Mouse (Mus musculus): Measurements from ENCODE around the gene R3hdm4. TPM values are rescaled to one million over a fixed set of nuclear protein-coding genes. Genes with fewer than 3 reads are reported as not detected.

R3hdm4 gene
- total RNA-seq, 4 experiments from 2014 or later: 340 to 392 (median 347) TPM

GRCm38 (mm10) chr10:79925785-79926490 is 4.9 kb upstream of the R3hdm4 start:
- DNase-seq (ENCODE audit: low spot score in 2 of 2): no peak

DNA sequence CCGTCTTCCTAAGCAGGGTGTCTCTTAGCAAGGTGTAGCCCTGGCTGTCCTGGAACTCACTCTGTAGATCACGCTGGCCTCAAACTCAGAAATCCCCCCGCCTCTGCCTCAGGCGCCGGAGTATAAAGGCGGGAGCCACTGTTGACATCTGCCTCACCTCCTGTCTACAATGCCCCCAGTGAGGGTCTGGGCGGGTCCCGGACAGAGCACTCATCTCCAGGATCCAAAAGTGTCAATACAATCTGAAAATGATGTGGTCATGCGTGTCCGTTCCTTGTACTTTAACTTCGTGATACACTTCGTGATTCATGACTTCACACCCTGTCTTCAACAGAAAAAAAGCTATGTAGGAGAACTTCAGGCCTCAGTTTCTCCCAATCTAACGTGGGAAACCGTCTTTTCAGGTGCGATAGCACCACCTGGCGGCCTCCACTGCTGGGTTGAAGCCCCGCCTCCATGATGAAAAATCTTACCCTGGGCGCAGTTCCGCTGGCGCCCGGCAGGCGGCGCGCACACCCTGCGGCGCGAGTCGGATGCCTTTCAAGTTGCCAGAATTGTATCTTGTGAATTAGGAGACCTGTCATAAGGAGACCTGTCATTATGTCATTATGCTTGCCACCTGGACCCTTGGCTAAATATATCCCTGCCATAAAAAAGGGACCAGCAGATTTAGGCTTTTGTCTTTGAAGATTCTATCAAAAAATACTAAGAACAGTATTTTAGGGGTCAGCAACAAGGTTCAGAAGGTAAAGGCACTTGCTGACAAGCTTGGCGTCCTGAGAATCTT is 4.2 kb upstream of the R3hdm4 start:
- peak; percentile 88 to 98 for DNase-seq (ENCODE audit: low spot score in 2 of 2)

- DNase-seq (ENCODE audit: low spot score in 2 of 2): no peak
Measured at GRCm38 (mm10) chr10:79921572-79921971, 564 bp upstream of the R3hdm4 start.

DNA sequence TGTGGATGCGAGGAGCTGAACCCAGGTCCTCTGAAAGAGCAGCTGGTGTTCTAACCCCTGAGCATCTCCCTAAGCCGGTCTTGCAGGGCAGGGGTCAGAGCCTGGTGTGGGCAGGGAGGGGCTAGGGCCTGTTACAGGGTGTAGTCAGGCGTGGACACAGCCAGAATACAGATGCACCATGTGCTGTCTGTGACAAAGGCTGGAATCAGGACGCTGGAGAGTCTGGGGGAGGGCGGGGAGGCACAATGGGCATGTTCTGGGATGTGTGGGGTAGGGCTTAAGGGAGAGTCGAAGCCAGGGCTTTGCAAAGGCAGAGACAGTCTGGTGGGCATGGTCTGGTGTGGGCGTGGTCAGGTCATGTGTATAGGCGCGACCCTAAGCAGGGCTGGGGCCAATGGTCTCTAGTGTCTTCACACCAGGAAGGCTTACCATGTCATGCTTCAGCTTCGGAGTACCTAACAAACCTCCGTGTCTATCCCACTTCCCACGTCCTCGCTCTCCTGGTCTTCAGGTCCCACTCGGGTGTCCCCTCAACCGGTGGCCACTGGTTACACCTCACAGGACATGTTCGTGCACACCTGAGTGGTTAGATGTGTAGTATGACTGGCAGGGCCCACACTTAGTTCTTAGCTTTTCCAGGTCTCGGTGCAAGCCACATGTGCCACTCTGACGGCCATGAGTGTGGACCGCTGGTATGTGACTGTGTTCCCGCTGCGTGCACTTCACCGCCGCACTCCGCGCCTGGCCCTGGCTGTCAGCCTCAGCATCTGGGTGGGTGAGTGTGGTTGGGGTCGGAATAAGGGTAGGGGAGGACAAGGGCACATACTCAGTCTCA is 735 bp downstream of the R3hdm4 start:
- no peak for DNase-seq (ENCODE audit: low spot score in 2 of 2)

DNA sequence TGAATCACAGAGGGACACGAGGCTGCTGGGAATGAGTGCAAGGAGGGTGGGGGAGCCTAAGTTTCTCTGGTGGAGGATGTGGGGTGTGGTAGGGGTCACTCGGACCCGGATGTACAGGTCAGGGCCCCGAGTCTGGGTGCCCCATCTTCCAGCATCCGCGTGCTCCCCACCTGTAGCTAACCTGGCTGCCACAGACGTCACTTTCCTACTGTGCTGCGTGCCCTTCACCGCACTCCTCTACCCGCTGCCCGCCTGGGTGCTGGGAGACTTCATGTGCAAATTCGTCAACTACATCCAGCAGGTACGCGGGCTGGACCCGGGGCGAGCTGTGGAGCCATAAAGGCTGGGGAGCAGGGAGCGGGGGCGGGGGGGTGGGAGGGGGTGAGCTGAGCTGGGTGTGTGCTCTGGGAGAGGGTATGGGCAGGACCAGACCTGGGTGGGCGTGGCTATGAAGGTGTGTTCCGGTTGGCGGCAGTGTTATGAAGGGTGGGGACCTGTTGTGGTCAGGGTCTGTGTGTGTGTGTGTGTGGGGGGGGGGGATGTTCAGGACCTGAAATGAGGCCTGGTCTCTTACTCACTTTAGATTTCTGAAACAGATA is 1.7 kb downstream of the R3hdm4 start:
- no peak for DNase-seq (ENCODE audit: low spot score in 2 of 2)

DNA sequence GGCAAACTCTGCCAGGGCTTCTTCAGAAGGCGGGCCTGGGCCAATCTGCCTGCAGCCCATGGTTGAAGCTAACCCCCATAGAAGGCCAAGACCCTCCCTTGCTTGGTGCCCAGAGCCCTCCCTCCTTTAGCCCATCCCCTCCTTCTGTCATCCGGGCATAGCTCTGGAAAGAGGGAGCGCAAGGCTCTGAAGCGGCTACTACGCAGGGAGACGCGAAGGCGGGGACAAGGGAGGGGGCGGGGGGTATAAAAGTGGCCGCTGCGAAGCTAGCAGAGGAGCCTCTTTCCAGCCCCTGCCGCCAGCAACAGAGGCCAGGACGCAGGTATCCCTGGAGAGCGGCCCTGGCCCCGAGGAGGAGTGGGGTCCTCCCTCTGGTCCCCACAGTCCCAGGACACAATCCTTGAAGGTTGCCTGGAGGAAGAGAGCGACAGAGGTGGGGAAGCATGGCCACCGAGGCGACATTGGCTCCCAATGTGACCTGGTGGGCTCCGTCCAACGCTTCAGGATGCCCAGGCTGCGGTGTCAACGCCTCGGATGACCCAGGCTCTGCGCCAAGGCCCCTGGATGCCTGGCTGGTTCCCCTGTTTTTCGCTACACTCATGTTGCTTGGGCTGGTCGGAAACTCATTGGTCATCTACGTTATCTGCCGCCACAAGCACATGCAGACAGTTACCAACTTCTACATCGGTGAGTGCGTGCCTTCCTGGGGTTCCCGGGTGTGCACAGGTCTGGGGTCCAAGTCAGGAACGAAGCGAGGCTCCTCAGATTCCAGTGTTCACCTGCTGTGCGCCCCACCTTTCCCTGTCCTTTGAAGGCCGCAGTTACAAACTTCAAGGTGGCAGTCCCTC is 2.6 kb downstream of the R3hdm4 start:
- DNase-seq (ENCODE audit: low spot score in 2 of 2): no peak

DNA sequence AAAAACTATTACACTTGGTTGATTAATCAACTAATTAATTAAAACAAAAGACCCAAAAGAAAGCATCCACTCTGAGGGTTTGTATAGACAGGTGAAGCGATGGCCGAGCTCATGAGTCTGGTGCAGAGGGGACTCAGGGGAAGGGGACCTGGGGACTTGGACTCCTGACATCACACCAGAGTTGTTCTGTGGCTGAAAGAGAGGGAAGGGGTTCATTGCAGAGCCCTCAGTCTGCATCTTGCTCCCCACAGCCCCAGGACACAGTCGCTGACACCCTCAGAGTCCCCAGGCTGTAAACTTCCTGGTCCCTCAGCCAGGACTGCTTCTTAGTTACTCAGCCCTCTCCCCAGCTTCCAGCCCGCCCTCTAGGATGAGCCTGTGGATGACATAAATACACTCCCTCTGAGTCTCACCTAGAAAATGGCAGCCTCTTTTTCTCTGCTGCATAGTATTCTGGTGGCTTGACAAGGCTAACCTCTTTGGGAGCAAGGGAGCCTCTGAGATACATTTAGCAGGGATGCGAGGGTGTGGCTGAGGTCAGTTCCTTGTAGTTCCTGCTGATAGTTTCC is 3.4 kb downstream of the R3hdm4 start:
- DNase-seq (ENCODE audit: low spot score in 2 of 2): no peak

GRCm38 (mm10) chr10:79916808-79917531 is 4.0 kb downstream of the R3hdm4 start, which contains the start of gene Kiss1r:
Kiss1r (plus strand) TSS chr10:79916971.
- peak; percentile 60 to 77 for DNase-seq (ENCODE audit: low spot score in 2 of 2)

GRCm38 (mm10) chr10:79916081-79916480 is 4.9 kb downstream of the R3hdm4 start:
- DNase-seq (ENCODE audit: low spot score in 2 of 2): no peak

GRCm38 (mm10) chr10:79914948-79915596 is 5.9 kb downstream of the R3hdm4 start:
- no peak for DNase-seq (ENCODE audit: low spot score in 2 of 2)

DNA sequence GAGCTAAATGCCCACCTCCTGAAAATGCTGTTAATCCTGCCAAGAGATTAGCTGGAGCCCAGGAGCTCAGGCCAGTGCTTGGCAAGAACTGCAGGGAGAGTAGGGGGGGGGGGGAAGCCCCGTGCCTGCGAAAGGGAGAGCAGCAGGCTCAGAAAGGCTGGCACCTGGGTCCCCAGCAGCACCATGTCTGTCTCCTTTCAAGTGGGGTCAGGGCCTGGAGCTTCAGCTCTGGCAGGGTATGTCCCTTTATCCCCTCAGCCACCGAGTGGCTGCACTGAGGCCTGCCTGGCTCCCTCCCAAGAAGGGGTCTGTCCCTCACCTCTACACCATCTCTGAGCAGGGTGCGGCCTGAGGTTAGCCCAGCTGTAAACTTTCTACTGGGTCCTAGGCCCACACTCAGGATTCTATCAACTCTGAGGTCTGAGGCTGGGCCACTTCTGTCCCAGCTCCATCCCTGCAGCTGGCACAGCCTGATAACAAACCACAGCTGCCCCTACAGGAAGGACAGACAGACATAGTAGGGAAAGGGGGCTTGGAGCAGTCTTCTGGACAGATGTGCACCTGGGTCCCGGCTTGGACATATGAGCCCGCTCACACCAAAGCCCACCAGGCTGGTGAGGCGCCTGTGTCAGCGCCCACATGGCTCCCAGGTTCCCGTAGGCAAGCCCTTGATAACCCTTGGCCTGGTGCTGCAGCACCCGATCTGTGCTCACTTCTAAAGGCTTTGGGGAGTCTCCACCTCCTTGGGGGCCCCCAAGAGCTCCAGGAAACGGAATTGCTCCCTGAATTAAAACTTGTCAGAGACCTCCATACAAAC is 6.7 kb downstream of the R3hdm4 start:
- DNase-seq (ENCODE audit: low spot score in 2 of 2): no peak

- no peak for DNase-seq (ENCODE audit: low spot score in 2 of 2)
Measured at GRCm38 (mm10) chr10:79912412-79912811, 8.6 kb downstream of the R3hdm4 start.

- no peak for DNase-seq (ENCODE audit: low spot score in 2 of 2)
Measured at GRCm38 (mm10) chr10:79910556-79910955, 10.5 kb downstream of the R3hdm4 start, which contains the start of gene Gm26602. Gm26602 (plus strand) TSS chr10:79910856.

- peak; percentile 69 for DNase-seq (ENCODE audit: low spot score in 2 of 2)
Measured at GRCm38 (mm10) chr10:79909092-79909922, 11.7 kb downstream of the R3hdm4 start.

GRCm38 (mm10) chr10:79908167-79909091 is 12.6 kb downstream of the R3hdm4 start, which contains the start of gene Med16:
Med16 (minus strand) TSS chr10:79908923.
- peak; percentile 94 for DNase-seq (ENCODE audit: low spot score in 2 of 2)

DNA sequence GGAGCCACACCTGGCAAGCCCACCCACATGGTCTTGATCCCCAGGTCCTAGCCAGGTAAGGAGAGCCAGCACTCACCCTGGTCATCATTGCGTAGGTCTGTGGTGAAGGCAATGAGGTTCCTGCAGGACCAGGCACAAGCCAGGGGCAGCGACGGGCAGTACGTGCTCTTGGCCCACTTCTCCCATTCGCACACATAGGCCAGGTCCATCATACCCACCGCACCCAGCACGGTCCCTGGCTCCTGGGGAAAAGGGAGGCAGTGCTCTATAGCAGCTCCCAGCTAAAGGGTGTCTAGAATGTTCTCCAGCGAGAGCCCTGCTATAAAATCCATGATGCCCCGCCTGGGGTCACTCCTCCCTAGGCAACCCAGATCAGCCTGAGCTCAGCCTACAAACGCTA is 13.6 kb downstream of the R3hdm4 start:
- DNase-seq (ENCODE audit: low spot score in 2 of 2): no peak

All from layer of hippocampus, adult 8-10 months (tissue).